In genomic region chr15:12700367-12700766, GRCm38 (mm10) we compare ENCODE assay signal across 10 mouse cellular contexts. TPM values are rescaled to one million over a fixed set of nuclear protein-coding genes. Genes with fewer than 3 reads are reported as not detected.
DNase-seq lines count a peak whose midpoint lies in the region; ATAC-seq lines count a peak whose summit lies in the region.
"Had no signal": no experiment of that assay in that cellular context is flagged by ENCODE, and none has a peak within 500 bp of the region (broad histone marks: within the 10 kb centered on the region; RNA-seq: fewer than 3 reads in every experiment).

No protein-coding gene starts in this region.

- H3K4me1 ChIP-seq in hindbrain, embryonic 14.5 days (replicated peaks; ENCODE audit: control insufficient read depth, insufficient read depth, low read length) = peaks cover 6% of the 10 kb centered on the region; the same call in 1 of the 2 replicates
- H3K4me1 ChIP-seq in hindbrain, embryonic 11.5 days (replicated peaks; ENCODE audit: control insufficient read depth, insufficient read depth, low read length) = no peaks in the 10 kb centered on the region
- H3K4me1 ChIP-seq in embryonic facial prominence, embryonic 10.5 days = peaks cover 30% of the 10 kb centered on the region
- no peaks in the 10 kb centered on the region for H3K4me1 ChIP-seq in hindbrain, embryonic 16.5 days (ENCODE audit: control insufficient read depth, insufficient read depth, low read depth, low read length)
- peaks cover 7% of the 10 kb centered on the region; the same call in 1 of the 2 replicates for H3K4me1 ChIP-seq in kidney, embryonic 16.5 days (ENCODE audit: insufficient read depth, low read length)

- peak; percentile 35 for DNase-seq in hindbrain, embryonic 14.5 days (ENCODE audit: low spot score)
- no peak for DNase-seq in hindbrain, embryonic 11.5 days (ENCODE audit: low spot score)
- peak; percentile 62 for DNase-seq in adrenal gland, postnatal 14 days
- peak; percentile 35 for DNase-seq in embryonic facial prominence, embryonic 10.5 days (ENCODE audit: low spot score)
- no peak for DNase-seq in layer of hippocampus, adult 9-10 months (ENCODE audit: low spot score)
- no peak for DNase-seq in left cerebral cortex, adult 8-10 months (ENCODE audit: low spot score in 2 of 2)
- DNase-seq: lung, embryonic 14.5 days had no signal

- no peak overlapping the region for H3K9ac ChIP-seq in hindbrain, embryonic 14.5 days
- H3K9ac ChIP-seq in hindbrain, embryonic 11.5 days (ENCODE audit: low read depth, low read length) = no peak overlapping the region
- no peak overlapping the region for H3K9ac ChIP-seq in hindbrain, embryonic 16.5 days (ENCODE audit: low read depth, low read length)
- H3K9ac ChIP-seq in kidney, embryonic 16.5 days (replicated peaks; ENCODE audit: low read length) = no peak overlapping the region
- H3K9ac ChIP-seq: lung, embryonic 14.5 days had no signal

- H3K27me3 ChIP-seq in hindbrain, embryonic 14.5 days (ENCODE audit: control insufficient read depth, insufficient read depth, low read length) = no peaks in the 10 kb centered on the region
- H3K27me3 ChIP-seq in hindbrain, embryonic 11.5 days (ENCODE audit: control insufficient read depth, insufficient read depth, low read length) = no peaks in the 10 kb centered on the region
- no peaks in the 10 kb centered on the region for H3K27me3 ChIP-seq in embryonic facial prominence, embryonic 10.5 days (replicated peaks; ENCODE audit: low read depth, poor library complexity, severe bottlenecking)
- no peaks in the 10 kb centered on the region for H3K27me3 ChIP-seq in hindbrain, embryonic 16.5 days (replicated peaks; ENCODE audit: control insufficient read depth, insufficient read depth, low read length)
- no peaks in the 10 kb centered on the region for H3K27me3 ChIP-seq in kidney, embryonic 16.5 days (ENCODE audit: insufficient read depth, low read length)

- no peaks in the 10 kb centered on the region for H3K36me3 ChIP-seq in hindbrain, embryonic 14.5 days (replicated peaks; ENCODE audit: control insufficient read depth, insufficient read depth)
- no peaks in the 10 kb centered on the region for H3K36me3 ChIP-seq in hindbrain, embryonic 11.5 days (ENCODE audit: control insufficient read depth, insufficient read depth, low read length)
- H3K36me3 ChIP-seq in embryonic facial prominence, embryonic 10.5 days (replicated peaks) = no peaks in the 10 kb centered on the region
- no peaks in the 10 kb centered on the region for H3K36me3 ChIP-seq in hindbrain, embryonic 16.5 days (ENCODE audit: control insufficient read depth, insufficient read depth, low read length)
- H3K36me3 ChIP-seq in kidney, embryonic 16.5 days (ENCODE audit: insufficient read depth, low read length) = no peaks in the 10 kb centered on the region

- WGBS in hindbrain, embryonic 14.5 days = 45% methylated on average over 9 of the region's 9 CpGs
- 53% methylated on average over 9 of the region's 9 CpGs for WGBS in hindbrain, embryonic 11.5 days
- 42% methylated on average over 9 of the region's 9 CpGs for WGBS in embryonic facial prominence, embryonic 10.5 days
- 45% methylated on average over 9 of the region's 9 CpGs for WGBS in hindbrain, embryonic 16.5 days
- whole genome bisulfite sequencing in kidney, embryonic 16.5 days = 55% methylated on average over 9 of the region's 9 CpGs

- no peaks in the 10 kb centered on the region for H3K9me3 ChIP-seq in hindbrain, embryonic 14.5 days (ENCODE audit: control insufficient read depth, low read length)
- no peaks in the 10 kb centered on the region for H3K9me3 ChIP-seq in hindbrain, embryonic 11.5 days (ENCODE audit: control insufficient read depth, low read length)
- H3K9me3 ChIP-seq in embryonic facial prominence, embryonic 10.5 days = no peaks in the 10 kb centered on the region
- H3K9me3 ChIP-seq in hindbrain, embryonic 16.5 days (ENCODE audit: control insufficient read depth, low read length) = no peaks in the 10 kb centered on the region
- no peaks in the 10 kb centered on the region for H3K9me3 ChIP-seq in kidney, embryonic 16.5 days (ENCODE audit: low read length)

- no peak overlapping the region for H3K4me2 ChIP-seq in hindbrain, embryonic 14.5 days (replicated peaks)
- H3K4me2 ChIP-seq in hindbrain, embryonic 11.5 days (replicated peaks; ENCODE audit: low read depth, low read length) = no peak overlapping the region
- no peak overlapping the region for H3K4me2 ChIP-seq in hindbrain, embryonic 16.5 days (ENCODE audit: low read length)
- H3K4me2 ChIP-seq in kidney, embryonic 16.5 days (replicated peaks; ENCODE audit: low read depth, low read length) = no peak overlapping the region
- H3K4me2 ChIP-seq: lung, embryonic 14.5 days had no signal

- H3K27ac ChIP-seq in hindbrain, embryonic 14.5 days = no peak overlapping the region
- H3K27ac ChIP-seq in hindbrain, embryonic 11.5 days (ENCODE audit: low read depth, low read length) = no peak overlapping the region
- H3K27ac ChIP-seq in embryonic facial prominence, embryonic 10.5 days (replicated peaks) = no peak overlapping the region
- H3K27ac ChIP-seq in hindbrain, embryonic 16.5 days (ENCODE audit: low read depth, low read length) = no peak overlapping the region
- H3K27ac ChIP-seq in kidney, embryonic 16.5 days (ENCODE audit: low read length) = no peak overlapping the region
- H3K27ac ChIP-seq: kidney, postnatal 0 days had no signal

- ATAC-seq in hindbrain, embryonic 14.5 days (ENCODE audit: low FRiP score) = peak; percentile 69; the same call in 1 of the 2 replicates
- ATAC-seq in hindbrain, embryonic 11.5 days (ENCODE audit: low FRiP score) = no peak
- ATAC-seq in hindbrain, embryonic 16.5 days = peak; percentile 87
- ATAC-seq in kidney, embryonic 16.5 days (ENCODE audit: low FRiP score, low TSS enrichment) = no peak

- no peak overlapping the region for H3K4me3 ChIP-seq in hindbrain, embryonic 14.5 days (replicated peaks; ENCODE audit: low read length)
- no peak overlapping the region for H3K4me3 ChIP-seq in hindbrain, embryonic 11.5 days (ENCODE audit: low read depth, low read length)
- H3K4me3 ChIP-seq in embryonic facial prominence, embryonic 10.5 days = no peak overlapping the region
- H3K4me3 ChIP-seq in hindbrain, embryonic 16.5 days (ENCODE audit: low read length) = no peak overlapping the region
- H3K4me3 ChIP-seq in kidney, embryonic 16.5 days (ENCODE audit: low read length) = no peak overlapping the region

RNA-seq across cellular contexts. Expression of gene Pdzd2, which starts 39.4 kb away (rescaled TPM):
- 12.1 and 15.5 TPM in 2 replicates for polyA plus RNA-seq in hindbrain, embryonic 14.5 days (2014; fragmentation: Nextera tagmentation; extraction: Ambion mirVana)
- polyA plus RNA-seq in hindbrain, embryonic 11.5 days (2014; fragmentation: Nextera tagmentation; extraction: Ambion mirVana) = 4.0 and 5.5 TPM in 2 replicates
- total RNA-seq in adrenal gland, postnatal 14 days (2021) = 29.1 and 33.9 TPM in 2 replicates
- 2.6 and 3.6 TPM in 2 replicates for polyA plus RNA-seq in embryonic facial prominence, embryonic 10.5 days (2016; fragmentation: Nextera tagmentation; extraction: Ambion mirVana)
- polyA plus RNA-seq in hindbrain, embryonic 16.5 days (2015; fragmentation: Nextera tagmentation; extraction: Ambion mirVana) = 13.6 and 19.5 TPM in 2 replicates
- polyA plus RNA-seq in kidney, embryonic 16.5 days (2015; fragmentation: Nextera tagmentation; extraction: Ambion mirVana) = 29.0 and 35.6 TPM in 2 replicates
- 10 to 100 TPM; 67.0 to 85.4 (median 77.8) TPM for total RNA-seq in left cerebral cortex, adult 8-10 months (2022)

Comparison
In these comparisons a context has a peak if more than half of its experiments do, and no peak if none do; other contexts are left out.
1. ATAC-seq: peak in hindbrain, embryonic 14.5 days (single experiment) and hindbrain, embryonic 16.5 days (single experiment); none in hindbrain, embryonic 11.5 days (single experiment) and kidney, embryonic 16.5 days (single experiment).
2. DNase-seq: peak in hindbrain, embryonic 14.5 days (single experiment), adrenal gland, postnatal 14 days (single experiment) and embryonic facial prominence, embryonic 10.5 days (single experiment); none in hindbrain, embryonic 11.5 days (single experiment), layer of hippocampus, adult 9-10 months (single experiment) and left cerebral cortex, adult 8-10 months (0 of 2).